Mouse (Mus musculus): ENCODE results near the gene Adamtsl1.

DNA sequence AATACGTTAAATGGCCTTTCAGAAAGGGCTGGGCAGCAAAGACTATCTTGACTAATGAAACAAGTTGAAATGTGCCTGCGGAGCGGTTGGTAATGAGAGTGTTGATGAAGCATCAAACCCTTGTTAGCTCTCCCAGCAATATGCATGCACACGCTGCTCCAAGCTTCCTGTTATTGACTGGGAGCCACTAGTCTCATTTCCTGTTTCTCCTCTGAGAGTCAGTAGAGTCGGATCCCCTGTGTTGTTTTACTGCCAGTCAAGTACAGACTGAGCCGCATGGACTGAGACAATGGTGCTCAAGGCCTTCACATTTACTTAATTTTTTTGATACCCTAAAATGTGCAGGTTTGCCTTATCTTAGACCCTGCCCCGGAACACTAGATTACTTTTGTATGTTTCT is 77.1 kb downstream of the Adamtsl1 start:
- no peak for TF ChIP-seq CTCF (IDR thresholded peaks at IDR 0.05)
- no peak for TF ChIP-seq EP300 (IDR thresholded peaks at IDR 0.05)
